Mouse (Mus musculus) cerebellum, adult 9-11 months (tissue): ENCODE results near the gene Spint3.
"Not testable (repeated sequence)": the region's sequence is repeated elsewhere in the genome, so short reads cannot be mapped to it uniquely, and the experiment has no call there.

ENCODE experiments used
- DNase-seq: peaks from one replicate; pipeline ENCODE4 v3.0.0; 2022

The Spint3 gene

DNA sequence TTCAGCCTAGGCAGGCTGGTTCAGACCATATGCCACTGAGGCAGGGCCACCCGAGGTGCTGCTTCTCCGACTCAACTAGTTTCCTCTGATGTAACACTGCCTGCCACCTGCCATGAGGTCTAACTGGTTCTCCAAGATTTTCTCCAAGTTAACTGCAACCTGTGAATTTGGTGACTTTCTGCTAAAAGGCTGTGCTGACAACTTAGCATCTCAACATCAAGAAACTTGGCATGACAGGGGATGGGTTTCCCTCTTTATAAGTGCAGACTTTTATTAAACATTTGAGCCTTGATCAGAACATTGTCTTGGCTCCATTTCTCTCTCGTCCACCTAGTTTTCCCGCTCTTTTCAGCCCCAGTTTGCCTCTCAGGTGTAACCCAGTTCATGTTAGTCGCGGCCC is at the start of gene Spint3:
Gene Spint3, minus strand, starts transcription at position 101 of the 400 bp plus-strand sequence.
- not testable (repeated sequence) for DNase-seq

- no peak for DNase-seq
Measured at GRCm38 (mm10) chr2:164621775-164622174, 48.5 kb upstream of the Spint3 start.

DNA sequence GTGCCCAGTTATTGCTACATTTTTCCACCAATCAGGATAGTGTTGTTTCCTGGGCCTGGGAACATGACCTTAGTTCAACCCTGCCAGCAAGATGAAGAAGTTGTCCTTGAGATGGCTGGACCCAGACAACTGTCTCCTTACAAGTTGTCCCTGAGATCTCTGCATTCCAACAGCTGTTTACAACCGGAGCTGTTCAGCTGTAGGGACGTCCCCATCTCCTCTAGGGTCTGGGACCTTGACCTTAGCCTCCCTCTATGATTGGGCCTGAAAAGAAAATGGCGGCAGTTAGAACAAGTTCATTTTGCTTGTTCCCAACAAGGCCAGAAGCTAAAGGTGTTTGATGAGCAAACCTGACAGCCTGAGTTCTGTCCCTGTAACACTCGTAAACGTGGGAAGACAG is 45.8 kb upstream of the Spint3 start:
- no peak for DNase-seq

GRCm38 (mm10) chr2:164615386-164615785 is 42.1 kb upstream of the Spint3 start:
- no peak for DNase-seq

GRCm38 (mm10) chr2:164613471-164613870 is 40.2 kb upstream of the Spint3 start, which contains the start of the genes Wfdc6b and Wfdc8:
TSS of gene Wfdc6b (plus strand) at chr2:164613522.
TSS of gene Wfdc8 (minus strand) at chr2:164613626.
- DNase-seq = not testable (repeated sequence)

GRCm38 (mm10) chr2:164608781-164609180 is 35.5 kb upstream of the Spint3 start:
- no peak for DNase-seq

DNA sequence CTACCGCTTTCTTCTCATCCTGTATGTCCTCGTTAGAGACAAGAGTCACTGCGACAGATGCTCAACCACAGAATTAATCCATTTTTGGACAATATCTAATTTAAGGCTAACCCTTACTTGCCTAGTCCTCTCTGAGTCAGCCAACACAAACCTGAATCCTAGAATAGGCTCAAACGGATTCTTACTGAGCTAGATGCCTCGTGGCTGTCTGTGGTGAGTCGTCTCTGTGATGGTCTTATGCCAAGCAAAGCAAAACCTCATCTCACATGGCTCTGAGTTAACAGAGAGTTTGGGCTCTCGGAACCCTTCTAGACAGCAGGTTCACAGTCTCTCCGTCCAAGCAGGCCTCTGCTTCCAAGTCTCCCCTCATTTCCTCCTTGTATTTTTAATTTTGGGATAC is 31.2 kb upstream of the Spint3 start:
- no peak for DNase-seq

DNA sequence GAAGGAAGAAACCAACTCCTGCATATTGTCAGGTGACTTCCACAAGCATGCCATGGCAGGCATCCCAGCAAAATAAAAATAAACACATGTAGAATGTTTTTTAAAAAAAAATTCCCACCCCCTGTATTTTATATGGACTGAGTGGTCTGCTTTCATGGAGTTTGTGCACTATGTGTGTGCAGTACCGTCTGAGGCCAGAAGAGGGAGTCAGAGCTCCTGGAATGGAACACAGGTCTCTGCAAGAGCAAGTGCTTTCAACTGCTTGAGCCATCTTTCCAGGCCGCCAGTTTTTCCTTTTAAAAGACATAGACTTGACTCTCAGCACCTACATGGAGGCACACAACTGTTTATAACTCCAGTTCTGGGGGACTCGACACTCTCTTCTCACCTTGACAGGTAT is 30.2 kb upstream of the Spint3 start:
- DNase-seq = no peak

DNA sequence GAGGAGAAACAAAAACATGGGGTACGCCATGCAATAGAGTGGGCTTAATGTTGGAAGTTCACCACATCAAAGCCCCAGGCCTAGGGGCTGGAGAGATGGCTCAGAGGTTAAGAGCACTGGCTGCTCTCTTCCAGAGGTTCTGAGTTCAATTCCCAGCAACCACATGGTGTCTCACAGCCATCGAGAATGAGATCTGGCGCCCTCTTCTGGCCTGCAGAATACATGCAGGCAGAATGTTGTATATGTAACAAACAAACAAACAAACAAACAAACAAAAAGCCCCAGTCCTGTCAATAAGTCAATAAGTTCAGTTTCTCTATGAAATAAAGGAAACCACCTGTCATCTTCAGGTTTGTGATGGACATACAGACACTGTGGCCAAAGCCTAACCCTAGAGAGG is 26.9 kb upstream of the Spint3 start:
- no peak for DNase-seq

DNA sequence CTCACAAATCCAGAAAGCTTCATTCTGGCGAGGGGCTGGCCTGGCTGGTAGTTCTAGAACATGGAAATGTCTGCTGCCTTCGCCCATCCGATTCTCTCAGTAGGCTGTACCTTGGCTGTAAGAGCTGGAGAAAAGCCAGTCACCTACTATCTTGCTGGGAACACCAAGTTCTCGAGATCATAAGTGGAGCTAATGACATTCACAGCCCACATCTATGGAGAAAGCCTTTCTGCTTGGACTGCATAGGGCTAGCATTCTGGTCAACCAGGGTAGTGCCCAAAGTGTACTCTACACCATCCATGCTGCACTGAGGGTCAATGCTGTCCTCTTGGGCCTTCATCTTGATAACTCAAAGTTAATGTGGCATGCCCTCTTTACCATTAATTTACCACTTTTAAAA is 20.2 kb upstream of the Spint3 start, which contains the start of gene Eppin:
Gene Eppin, minus strand, starts transcription at position 101 of the 400 bp plus-strand sequence.
- DNase-seq = no peak

DNA sequence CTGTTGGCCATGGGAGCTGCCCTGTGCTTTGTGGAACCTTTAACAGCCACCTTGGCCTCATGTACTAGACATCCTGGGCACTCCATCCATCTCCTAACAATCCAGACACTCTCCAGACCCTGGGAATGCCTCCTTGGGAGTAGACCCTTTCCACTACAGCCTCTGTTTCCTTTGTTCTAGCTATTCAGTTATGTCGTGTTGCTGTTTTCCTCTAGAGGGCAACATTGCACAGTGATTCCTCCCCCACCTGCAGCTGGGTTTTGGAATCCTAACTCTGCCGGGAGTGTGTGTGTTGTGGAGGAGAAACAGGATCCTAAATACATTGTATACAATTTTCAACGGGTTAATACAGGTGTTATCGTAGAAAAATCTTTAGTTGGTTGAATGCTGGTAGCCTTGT is 18.8 kb upstream of the Spint3 start:
- DNase-seq = no peak

GRCm38 (mm10) chr2:164585025-164585725 is 11.9 kb upstream of the Spint3 start, which contains the start of gene Wfdc6a:
TSS of gene Wfdc6a (minus strand) at chr2:164585447.
- DNase-seq = not testable (repeated sequence)

GRCm38 (mm10) chr2:164567460-164567859 is 5.8 kb downstream of the Spint3 start:
- DNase-seq = no peak

- no peak for DNase-seq
Measured at GRCm38 (mm10) chr2:164566997-164567396, 6.3 kb downstream of the Spint3 start.

DNA sequence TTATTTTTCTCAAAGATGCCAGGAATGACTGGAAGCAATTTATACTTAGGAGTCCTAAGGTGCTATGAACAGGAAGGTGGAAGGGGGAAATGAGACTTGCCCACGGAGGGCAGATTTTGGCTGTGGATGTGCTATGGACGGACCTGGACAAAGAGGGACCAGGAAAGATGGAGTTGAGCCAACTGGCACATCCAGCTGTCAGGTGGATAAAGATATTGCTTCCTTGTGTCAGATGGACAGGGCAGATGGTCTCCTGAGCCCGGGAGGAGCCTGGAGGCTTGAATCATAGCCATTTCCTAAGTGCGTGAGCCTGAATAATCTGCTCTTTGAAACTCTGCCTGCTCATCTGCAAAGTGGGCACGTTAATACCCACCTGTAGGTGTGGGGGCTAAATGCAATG is 8.9 kb downstream of the Spint3 start:
- no peak for DNase-seq

DNA sequence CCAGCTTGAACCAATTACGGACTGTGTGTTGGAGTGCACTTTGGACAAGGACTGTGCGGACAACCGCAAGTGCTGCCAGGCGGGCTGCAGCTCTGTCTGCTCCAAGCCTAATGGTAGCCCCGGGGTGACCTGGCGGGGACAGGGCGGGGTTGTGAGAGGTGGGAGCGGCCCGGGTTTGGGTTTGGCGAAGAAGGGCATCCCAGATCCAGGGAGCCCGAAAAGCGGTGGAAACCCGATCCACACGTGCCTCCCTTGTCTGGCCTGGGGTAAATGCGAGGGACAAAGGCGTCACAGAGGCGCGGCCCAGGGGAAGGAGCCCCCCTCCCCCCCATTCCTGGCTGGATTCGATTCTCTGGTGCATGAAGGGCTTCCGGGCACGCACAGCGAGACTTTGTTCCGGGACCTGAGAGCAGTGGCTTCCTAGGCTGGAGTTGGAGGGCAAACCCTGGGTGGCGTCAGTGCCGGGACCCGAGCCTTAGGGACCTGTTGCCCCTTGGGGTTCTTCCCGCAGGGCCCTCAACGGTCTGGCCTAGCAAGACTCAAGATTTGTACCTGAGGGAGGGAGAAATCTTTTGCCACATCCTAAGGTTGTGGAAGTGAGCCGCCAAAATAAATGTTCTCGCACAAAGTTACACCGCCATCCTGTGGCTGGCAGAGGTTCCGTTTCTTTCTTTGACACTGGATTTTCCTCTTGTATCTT is 9.8 kb downstream of the Spint3 start:
- DNase-seq = no peak

GRCm38 (mm10) chr2:164562391-164563188 is 10.7 kb downstream of the Spint3 start, which contains the start of gene Wfdc2:
TSS of gene Wfdc2 (plus strand) at chr2:164562413.
- DNase-seq = no peak

GRCm38 (mm10) chr2:164560106-164560505 is 13.2 kb downstream of the Spint3 start:
- DNase-seq = no peak

GRCm38 (mm10) chr2:164558991-164559645 is 14.1 kb downstream of the Spint3 start:
- DNase-seq = no peak

DNA sequence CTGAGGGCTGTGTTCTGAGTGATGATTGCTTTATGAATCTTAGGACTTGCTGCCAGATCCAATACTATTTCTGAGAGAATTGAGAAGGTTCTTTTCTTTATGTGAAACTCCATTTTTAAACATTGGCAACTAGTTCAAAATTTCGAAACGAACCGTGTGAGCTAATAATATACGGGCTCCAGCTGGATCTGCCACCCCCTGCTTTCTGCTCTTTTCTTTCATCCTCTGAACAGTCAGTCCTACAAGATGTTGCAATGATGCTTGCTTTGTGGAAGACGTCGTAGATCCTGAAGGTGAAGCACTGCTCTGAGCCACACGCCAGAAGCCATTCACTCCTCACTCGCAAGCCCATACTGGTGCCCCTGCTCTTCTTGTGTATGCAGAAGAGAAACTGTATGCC is 14.8 kb downstream of the Spint3 start:
- no peak for DNase-seq

DNA sequence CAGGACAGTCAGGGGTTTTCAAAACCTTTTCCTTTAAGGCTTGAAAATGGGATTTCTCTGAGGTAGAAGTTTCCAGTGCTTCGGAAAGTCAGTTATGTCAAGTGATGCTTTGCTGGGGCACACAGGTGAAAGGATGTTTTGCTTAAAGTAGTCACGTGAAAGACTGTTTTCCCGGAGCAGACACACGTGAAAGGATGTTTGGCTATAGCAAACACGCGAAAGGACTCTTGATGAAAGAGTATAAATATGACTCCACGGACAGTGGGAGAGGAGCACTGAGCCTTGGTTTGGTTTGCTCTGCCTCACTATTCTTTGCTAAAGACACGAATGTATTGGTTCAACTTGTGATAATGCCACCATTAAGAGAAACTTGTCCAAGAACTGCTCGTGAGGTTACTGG is 21.8 kb downstream of the Spint3 start:
- no peak for DNase-seq

DNA sequence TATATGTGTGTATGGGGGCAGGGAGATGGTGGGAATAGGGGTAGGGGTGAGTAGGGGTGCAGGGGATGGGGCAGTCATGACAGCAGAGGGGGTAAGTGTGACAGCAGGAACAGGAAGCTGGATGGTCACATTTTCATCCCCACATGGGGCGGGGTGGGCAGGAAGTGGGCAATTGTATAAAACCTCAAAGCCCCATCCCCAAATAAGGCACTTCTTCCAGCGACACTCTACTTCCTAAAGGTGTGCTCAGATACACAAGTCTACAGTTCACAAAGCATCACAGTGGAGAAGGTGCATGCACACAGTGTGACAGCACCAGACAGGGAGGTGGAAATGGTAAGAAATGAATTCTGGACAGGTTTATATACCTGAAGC is 22.4 kb downstream of the Spint3 start:
- no peak for DNase-seq
